Mouse (Mus musculus) liver, embryonic 14.5 days (tissue): Measurements from ENCODE around the gene 1700023F06Rik. TPM values are rescaled to one million over a fixed set of nuclear protein-coding genes. Genes with fewer than 3 reads are reported as not detected.
A peak's percentile ranks its signal among the peaks of the same experiment; 100 is the strongest.

ENCODE experiments used
- ATAC-seq: fragments of 200-750 bp; cut with Nextera tagmentation; 2 replicates; pipeline ENCODE4 v1.8.0; 2017; ENCODE audit warnings: moderate number of reproducible peaks, mild to moderate bottlenecking, moderate library complexity; ENCODE audit not compliant: insufficient read depth
- DNase-seq, 3 experiments: peaks; one replicate each; pipeline ENCODE4 v3.0.0-alpha.2; 2012 to 2013; ENCODE audit warnings: low read depth in 3 of 3, low spot score in 3 of 3
- H3K27ac ChIP-seq: fragments of 300-500 bp; sonication (generic); 2 replicates; pipeline ENCODE4 v1.5.1; 2014; ENCODE audit warnings: moderate library complexity, mild to moderate bottlenecking, control low read depth, inconsistent platforms
- H3K27me3 ChIP-seq: fragments of 300-500 bp; sonication (generic); 2 replicates; pipeline ENCODE4 v1.6.1; 2014; ENCODE audit warnings: mild to moderate bottlenecking, low read length, moderate library complexity; ENCODE audit not compliant: control insufficient read depth, insufficient read depth
- H3K36me3 ChIP-seq: fragments of 300-500 bp; sonication (generic); replicated peaks from 2 replicates; pipeline ENCODE4 v1.6.1; 2014; ENCODE audit warnings: low read depth; ENCODE audit not compliant: control insufficient read depth, insufficient read depth
- H3K4me1 ChIP-seq, 2 experiments: fragments of 200-500 bp in 1 of 2; fragments of 300-500 bp in 1 of 2; sonication (generic) in 1 of 2; replicated peaks; 2 replicates each; pipeline ENCODE4 v1.6.1; 2012 to 2014; ENCODE audit warnings: antibody characterized with exemption in 1 of 2, inconsistent platforms in 1 of 2, low read length in 1 of 2; ENCODE audit not compliant: control insufficient read depth in 2 of 2, insufficient read depth in 2 of 2
- H3K4me2 ChIP-seq: fragments of 300-500 bp; sonication (generic); 2 replicates; pipeline ENCODE4 v1.6.1; 2014; ENCODE audit warnings: low read depth, mild to moderate bottlenecking, control low read depth, moderate library complexity
- H3K4me3 ChIP-seq, 2 experiments: fragments of 200-500 bp in 1 of 2; fragments of 300-500 bp in 1 of 2; sonication (generic) in 1 of 2; 2 replicates each; pipeline ENCODE4 v1.5.1; 2012 to 2014; ENCODE audit warnings: low read depth in 2 of 2, low read length in 2 of 2, mild to moderate bottlenecking in 2 of 2, control low read depth in 1 of 2, inconsistent platforms in 1 of 2, moderate library complexity in 1 of 2; ENCODE audit not compliant: insufficient read depth in 1 of 2
- H3K9ac ChIP-seq: fragments of 300-500 bp; sonication (generic); replicated peaks from 2 replicates; pipeline ENCODE4 v1.6.1; 2014; ENCODE audit warnings: mild to moderate bottlenecking, control low read depth, moderate library complexity
- H3K9me3 ChIP-seq: fragments of 300-500 bp; sonication (generic); 2 replicates; pipeline ENCODE4 v1.6.1; 2016; ENCODE audit warnings: low read length, mixed read lengths; ENCODE audit not compliant: control insufficient read depth
- CTCF ChIP-seq: IDR thresholded peaks from 2 replicates; pipeline ENCODE4 v1.5.1; 2016; ENCODE audit warnings: antibody characterized with exemption, low read depth, control low read depth
- EP300 ChIP-seq: IDR thresholded peaks from 2 replicates; pipeline ENCODE4 v1.6.1; 2016; ENCODE audit warnings: antibody characterized with exemption, low read depth
- WGBS: fragments of 180-500 bp; shearing (Covaris S2); extraction: QIAGEN DNeasy Blood & Tissue Kit; methylation state at CpG from one replicate; pipeline ENCODE4 v1.1.7; 2014; ENCODE audit not compliant: insufficient replicate concordance; 5-methylcytosine and 5-hydroxymethylcytosine counted together
- polyA plus RNA-seq, 2 experiments: library from polyadenylated mRNA; depleted of rRNA in 1 of 2; stranded (reverse) in 1 of 2; unstranded in 1 of 2; fragments of >200 nt; fragmentation: Nextera tagmentation in 1 of 2; extraction: Ambion mirVana in 1 of 2; gene quantifications; 2 replicates each; pipeline versions ENCODE4 v1.2.1 to v1.2.3; 2012 to 2014

Gene 1700023F06Rik
- polyA plus RNA-seq, 2 experiments, result not detected

DNA sequence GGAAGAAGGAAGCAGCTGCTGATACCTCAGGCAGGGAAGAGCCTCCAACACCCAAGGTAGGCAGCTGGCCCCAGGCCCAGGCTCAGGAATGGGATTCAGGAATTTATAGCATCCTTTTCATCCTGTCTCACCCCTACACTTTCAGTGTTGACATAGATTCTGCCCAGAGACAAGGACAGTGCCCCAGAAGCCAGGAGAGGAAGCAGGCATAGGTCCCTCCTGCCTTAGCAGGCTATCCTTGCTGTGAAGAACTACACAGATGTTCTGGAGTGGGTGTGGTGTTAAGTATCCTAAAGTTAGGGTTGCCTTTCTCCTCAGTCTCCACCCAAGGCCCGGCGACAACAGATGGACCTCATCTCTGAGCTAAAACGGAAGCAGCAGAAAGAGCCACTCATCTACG lies 11.0 kb downstream of the 1700023F06Rik start:
- WGBS, result 61% methylated on average over 4 of the region's 4 CpGs
- TF ChIP-seq EP300, result no peak
- no peak for TF ChIP-seq CTCF
- H3K9ac ChIP-seq, result no peak overlapping the region
- H3K4me3 ChIP-seq, result no peak overlapping the region
- H3K27ac ChIP-seq, result no peak overlapping the region
- peaks cover 11% of the 10 kb centered on the region for H3K27me3 ChIP-seq
- ATAC-seq (no peak), DNase-seq (no peak)
- no peak overlapping the region for H3K4me2 ChIP-seq
- H3K9me3 ChIP-seq, result no peaks in the 10 kb centered on the region
- no peaks in the 10 kb centered on the region for H3K4me1 ChIP-seq
- no peaks in the 10 kb centered on the region for H3K36me3 ChIP-seq

DNA sequence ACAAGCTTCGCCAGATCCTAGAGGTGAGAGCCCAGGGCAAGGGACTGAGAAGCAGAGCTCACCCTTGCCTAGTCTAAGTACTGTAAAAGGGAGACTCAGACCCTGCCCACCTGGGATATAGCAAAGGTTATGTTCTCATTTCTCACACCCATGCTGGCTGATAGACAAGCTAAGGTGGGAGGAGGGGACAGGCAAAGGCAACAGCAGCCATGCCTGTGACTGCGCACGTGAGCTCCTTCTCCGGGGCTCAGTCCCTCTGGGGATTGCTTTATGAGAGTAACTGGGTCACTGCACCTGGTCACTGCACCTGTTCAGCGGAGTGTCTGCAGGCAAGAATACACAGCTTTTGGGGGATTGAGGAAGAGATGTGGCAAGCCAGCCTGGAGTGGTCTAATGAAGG lies 12.7 kb downstream of the 1700023F06Rik start:
- no peaks in the 10 kb centered on the region for H3K9me3 ChIP-seq
- no peak overlapping the region for H3K4me2 ChIP-seq
- no peak for DNase-seq
- no peaks in the 10 kb centered on the region for H3K4me1 ChIP-seq
- no peak overlapping the region for H3K9ac ChIP-seq
- no peaks in the 10 kb centered on the region for H3K36me3 ChIP-seq
- TF ChIP-seq CTCF (no peak), EP300 (no peak)
- no peak overlapping the region for H3K27ac ChIP-seq
- ATAC-seq, result no peak
- WGBS, result 76% methylated on average over 5 of the region's 5 CpGs
- H3K4me3 ChIP-seq, result no peak overlapping the region
- peaks cover 11% of the 10 kb centered on the region for H3K27me3 ChIP-seq

DNA sequence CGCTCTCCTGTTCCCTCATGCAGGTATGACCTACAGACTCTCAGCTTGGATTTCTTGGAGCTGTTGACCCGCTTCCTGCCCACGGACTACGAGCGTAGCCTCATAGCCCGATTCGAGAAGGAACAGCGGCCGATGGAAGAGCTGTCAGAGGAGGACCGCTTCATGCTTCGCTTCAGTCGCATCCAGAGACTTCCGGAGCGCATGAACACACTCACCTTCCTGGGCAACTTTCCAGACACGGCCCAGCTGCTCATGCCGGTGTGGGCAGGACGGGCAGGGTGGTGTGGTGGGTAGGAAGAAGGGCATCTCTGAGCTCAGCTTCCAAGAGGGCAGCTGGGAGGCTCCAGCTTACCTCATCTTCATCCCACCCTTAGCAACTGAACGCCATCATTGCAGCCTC lies 13.1 kb downstream of the 1700023F06Rik start:
- Histone ChIP-seq H3K4me2 (no peak overlapping the region), H3K4me3 (no peak overlapping the region), H3K4me1 (no peaks in the 10 kb centered on the region), H3K9me3 (no peaks in the 10 kb centered on the region), H3K27me3 (peaks cover 11% of the 10 kb centered on the region), H3K27ac (no peak overlapping the region), H3K36me3 (no peaks in the 10 kb centered on the region), H3K9ac (no peak overlapping the region)
- TF ChIP-seq EP300 (no peak), CTCF (no peak)
- no peak for DNase-seq
- no peak for ATAC-seq
- 80% methylated on average over 18 of the region's 18 CpGs for WGBS

DNA sequence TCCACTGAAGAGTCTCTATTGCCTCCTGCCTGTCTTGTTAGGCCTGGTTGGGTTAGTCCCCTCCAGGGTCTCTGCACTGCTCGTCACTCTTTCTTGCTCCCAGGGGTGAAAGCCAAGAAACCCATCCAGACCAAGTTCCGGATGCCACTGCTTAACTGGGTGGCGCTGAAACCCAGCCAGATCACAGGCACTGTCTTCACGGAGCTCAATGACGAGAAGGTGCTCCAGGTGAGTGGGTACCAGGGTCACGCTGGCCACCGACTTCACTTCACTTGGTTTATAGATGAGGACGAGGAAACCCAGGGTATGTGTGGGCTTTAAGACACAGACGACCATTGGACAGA lies 14.6 kb downstream of the 1700023F06Rik start:
- Histone ChIP-seq H3K9me3 (no peaks in the 10 kb centered on the region), H3K4me3 (no peak overlapping the region), H3K27ac (no peak overlapping the region), H3K9ac (no peak overlapping the region), H3K4me2 (no peak overlapping the region), H3K36me3 (no peaks in the 10 kb centered on the region), H3K27me3 (peaks cover 5% of the 10 kb centered on the region; the same call in 1 of the 2 replicates), H3K4me1 (no peaks in the 10 kb centered on the region)
- WGBS, result 67% methylated on average over 9 of the region's 9 CpGs
- no peak for ATAC-seq
- DNase-seq, result no peak
- no peak for TF ChIP-seq CTCF
- no peak for TF ChIP-seq EP300

DNA sequence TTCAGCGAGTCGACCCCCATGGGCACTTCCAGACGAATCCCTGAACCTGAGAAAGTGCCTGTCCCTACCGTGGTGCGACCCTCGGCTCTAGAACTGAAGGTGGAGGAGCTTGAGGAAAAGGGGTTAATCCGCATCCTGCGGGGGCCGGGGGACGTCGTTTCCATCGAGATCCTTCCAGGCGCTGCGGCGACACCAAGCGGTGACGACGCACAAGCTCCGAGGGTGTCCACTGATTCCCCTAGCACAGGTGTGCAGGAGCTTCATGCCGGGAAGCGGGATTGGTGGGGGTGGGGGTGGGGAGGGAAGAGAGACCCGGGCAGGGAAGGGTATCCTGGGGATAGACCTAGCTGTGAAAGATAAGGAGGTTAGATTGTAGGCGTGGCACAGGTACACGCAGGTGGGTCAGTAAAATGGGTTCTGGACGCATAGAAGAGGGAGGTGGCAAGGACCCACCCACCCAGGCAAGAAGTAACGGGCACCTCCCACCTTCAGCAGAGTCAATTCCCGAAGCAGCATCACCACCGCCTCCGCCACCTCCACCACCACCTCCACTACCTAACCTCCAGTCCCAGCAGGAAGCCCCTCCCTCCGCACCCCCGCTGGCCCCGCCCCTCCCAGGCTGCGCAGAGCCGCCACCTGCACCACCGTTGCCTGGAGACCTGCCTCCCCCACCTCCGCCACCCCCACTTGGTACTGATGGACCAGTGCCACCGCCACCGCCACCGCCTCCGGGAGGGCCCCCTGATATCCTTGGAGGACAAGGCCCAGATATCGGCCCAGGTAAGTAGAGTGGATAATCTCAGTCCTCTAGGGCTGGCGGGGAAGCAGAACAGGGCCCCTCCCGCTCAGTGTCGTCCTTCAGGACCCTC lies 15.2 kb downstream of the 1700023F06Rik start:
- H3K4me2 ChIP-seq, result no peak overlapping the region
- WGBS, result 72% methylated on average over 43 of the region's 44 CpGs

More for the DNA sequence above, 15.2 kb downstream of the 1700023F06Rik start:
- Histone ChIP-seq H3K9ac (no peak overlapping the region), H3K27me3 (peaks cover 5% of the 10 kb centered on the region; the same call in 1 of the 2 replicates), H3K4me1 (no peaks in the 10 kb centered on the region), H3K27ac (no peak overlapping the region), H3K4me3 (no peak overlapping the region), H3K36me3 (no peaks in the 10 kb centered on the region), H3K9me3 (no peaks in the 10 kb centered on the region)
- no peak for DNase-seq
- ATAC-seq, result no peak
- TF ChIP-seq CTCF, result peak; percentile 16; the same call in 1 of the 2 replicates
- no peak for TF ChIP-seq EP300
